Mouse (Mus musculus): Measurements from ENCODE around the gene Mcm10. TPM values are rescaled to one million over a fixed set of nuclear protein-coding genes. Genes with fewer than 3 reads are reported as not detected.
A peak's percentile ranks its signal among the peaks of the same experiment; 100 is the strongest.

Mcm10 gene
- polyA plus RNA-seq (2014; fragmentation: Nextera tagmentation; extraction: Ambion mirVana) = 66.0 and 67.5 TPM in 2 replicates

DNA sequence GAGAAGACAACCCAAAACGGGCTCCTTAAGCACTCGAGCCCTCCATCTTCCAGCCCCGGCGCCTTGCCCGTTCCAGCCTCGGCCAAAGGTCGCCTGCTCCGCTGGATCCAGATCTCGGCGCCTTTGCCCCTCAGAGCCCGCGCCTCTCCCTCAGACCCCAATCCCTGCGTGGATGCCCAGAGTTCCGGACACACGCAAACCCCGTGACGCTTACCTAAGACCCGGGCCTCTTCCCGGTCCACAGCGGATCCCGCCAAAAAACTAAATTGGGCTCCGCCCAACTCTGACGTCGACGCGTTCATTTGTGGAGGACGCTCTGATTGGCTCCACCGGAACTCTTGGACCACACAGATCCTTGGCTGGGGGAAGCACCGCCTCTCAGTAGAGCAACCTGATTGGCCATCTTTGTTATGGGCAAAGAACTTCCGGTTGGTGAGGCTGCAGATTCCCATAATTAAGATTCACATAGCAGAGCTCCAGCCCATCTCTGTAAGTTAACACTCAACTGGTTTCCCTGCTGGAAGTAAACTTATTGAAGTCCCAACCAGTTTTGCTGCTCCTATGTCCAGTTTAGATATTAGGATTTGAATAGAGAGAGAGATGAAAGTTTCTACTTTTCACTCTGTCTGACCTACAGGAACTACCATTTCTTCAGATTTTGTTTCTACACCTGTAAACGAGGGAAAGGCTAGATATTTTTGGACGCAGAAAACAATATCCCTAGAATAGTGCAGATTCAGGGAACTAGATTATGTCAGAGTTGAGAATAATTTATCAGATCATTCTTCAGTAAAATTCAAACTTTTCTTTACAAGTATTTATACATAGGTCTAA is at the start of gene Mcm10:
Gene Mcm10 (minus strand): TSS at position 301 of the 834 bp plus-strand sequence.
- peaks cover 10% of the 10 kb centered on the region for H3K36me3 ChIP-seq (ENCODE audit: control insufficient read depth, insufficient read depth, low read length)
- H3K4me1 ChIP-seq (replicated peaks; ENCODE audit: control insufficient read depth, insufficient read depth, low read length) = peaks cover 3% of the 10 kb centered on the region; the same call in 1 of the 2 replicates
- H3K9ac ChIP-seq (ENCODE audit: low read length) = peak within 1 kb of the TSS; percentile 79
- H3K4me2 ChIP-seq (ENCODE audit: low read depth, low read length, severe bottlenecking) = peak within 1 kb of the TSS; percentile 60
- ATAC-seq (replicated peaks; ENCODE audit: low FRiP score) (peak; percentile 100), DNase-seq (ENCODE audit: low spot score) (peak; percentile 95)
- H3K27me3 ChIP-seq (ENCODE audit: control insufficient read depth, insufficient read depth, low read length) = no peaks in the 10 kb centered on the region
- H3K27ac ChIP-seq (ENCODE audit: low read depth, low read length) = peak within 1 kb of the TSS; percentile 46; the same call in 1 of the 2 replicates
- H3K9me3 ChIP-seq (ENCODE audit: control insufficient read depth, low read length) = no peaks in the 10 kb centered on the region
- H3K4me3 ChIP-seq (ENCODE audit: low read depth, low read length) = peak within 1 kb of the TSS; percentile 71
- 4% methylated on average over 32 of the region's 32 CpGs for WGBS

DNA sequence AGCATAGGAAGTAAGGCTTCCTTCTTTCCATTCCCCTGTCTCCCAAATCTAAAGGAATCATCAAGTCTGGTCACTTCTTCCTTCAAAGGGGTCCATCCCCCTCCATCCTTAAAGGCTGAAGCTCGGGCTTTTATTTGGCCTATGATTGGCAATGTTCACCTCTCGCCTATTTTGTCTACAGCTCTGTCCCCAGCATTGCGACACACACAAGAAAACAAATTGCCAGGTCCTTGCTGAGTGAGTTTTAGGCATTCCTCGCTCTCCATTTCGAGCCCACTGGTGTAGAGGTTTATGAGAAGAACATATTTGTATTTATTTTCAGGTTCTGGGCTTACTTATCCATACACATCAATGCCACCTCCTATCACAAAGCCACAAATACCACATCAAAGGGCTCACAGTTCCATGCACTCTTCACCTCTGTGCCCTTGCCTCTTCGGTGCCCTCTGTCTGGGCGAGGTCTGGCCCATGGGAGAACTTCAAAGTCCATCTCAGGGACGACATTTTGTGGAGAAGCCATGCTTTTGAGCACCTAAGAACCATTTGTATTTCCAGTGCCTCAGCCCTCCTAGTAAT is 48.6 kb upstream of the Mcm10 start:
- no peaks in the 10 kb centered on the region for H3K4me1 ChIP-seq (replicated peaks; ENCODE audit: control insufficient read depth, insufficient read depth, low read length)
- H3K27ac ChIP-seq (ENCODE audit: low read depth, low read length) = no peak overlapping the region
- no peak overlapping the region for H3K9ac ChIP-seq (ENCODE audit: low read length)
- no peaks in the 10 kb centered on the region for H3K36me3 ChIP-seq (ENCODE audit: control insufficient read depth, insufficient read depth, low read length)
- H3K9me3 ChIP-seq (ENCODE audit: control insufficient read depth, low read length) = no peaks in the 10 kb centered on the region
- peaks cover 11% of the 10 kb centered on the region for H3K27me3 ChIP-seq (ENCODE audit: control insufficient read depth, insufficient read depth, low read length)
- ATAC-seq (replicated peaks; ENCODE audit: low FRiP score) (no peak), DNase-seq (ENCODE audit: low spot score) (no peak)
- no peak overlapping the region for H3K4me2 ChIP-seq (ENCODE audit: low read depth, low read length, severe bottlenecking)
- no peak overlapping the region for H3K4me3 ChIP-seq (ENCODE audit: low read depth, low read length)
- 86% methylated on average over 8 of the region's 8 CpGs for WGBS

DNA sequence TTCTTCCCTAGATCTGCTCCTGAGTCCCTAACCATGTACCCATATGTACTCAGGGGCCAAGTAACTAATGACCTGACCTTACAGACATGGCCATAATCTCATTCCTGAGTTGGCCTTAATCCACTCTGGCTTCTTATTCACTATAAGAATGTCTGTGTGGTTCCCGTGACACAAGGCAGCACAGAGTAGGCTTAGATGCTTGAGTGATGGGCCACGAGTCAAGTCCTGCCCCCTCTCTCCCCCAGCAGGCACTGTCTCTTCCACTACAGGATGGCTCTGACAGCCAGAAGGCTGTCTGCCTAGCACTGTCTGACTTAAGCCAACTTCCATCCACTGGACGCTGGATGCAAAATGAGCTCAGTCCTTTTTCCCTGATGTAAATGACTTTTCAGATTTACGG is 47.4 kb upstream of the Mcm10 start:
- Histone ChIP-seq H3K27me3 (ENCODE audit: control insufficient read depth, insufficient read depth, low read length) (peaks cover 11% of the 10 kb centered on the region), H3K4me3 (ENCODE audit: low read depth, low read length) (no peak overlapping the region), H3K27ac (ENCODE audit: low read depth, low read length) (no peak overlapping the region), H3K9me3 (ENCODE audit: control insufficient read depth, low read length) (no peaks in the 10 kb centered on the region), H3K9ac (ENCODE audit: low read length) (no peak overlapping the region), H3K36me3 (ENCODE audit: control insufficient read depth, insufficient read depth, low read length) (no peaks in the 10 kb centered on the region), H3K4me1 (replicated peaks; ENCODE audit: control insufficient read depth, insufficient read depth, low read length) (no peaks in the 10 kb centered on the region), H3K4me2 (ENCODE audit: low read depth, low read length, severe bottlenecking) (no peak overlapping the region)
- ATAC-seq (replicated peaks; ENCODE audit: low FRiP score) (no peak), DNase-seq (ENCODE audit: low spot score) (no peak)
- 79% methylated on average over 4 of the region's 4 CpGs for WGBS

DNA sequence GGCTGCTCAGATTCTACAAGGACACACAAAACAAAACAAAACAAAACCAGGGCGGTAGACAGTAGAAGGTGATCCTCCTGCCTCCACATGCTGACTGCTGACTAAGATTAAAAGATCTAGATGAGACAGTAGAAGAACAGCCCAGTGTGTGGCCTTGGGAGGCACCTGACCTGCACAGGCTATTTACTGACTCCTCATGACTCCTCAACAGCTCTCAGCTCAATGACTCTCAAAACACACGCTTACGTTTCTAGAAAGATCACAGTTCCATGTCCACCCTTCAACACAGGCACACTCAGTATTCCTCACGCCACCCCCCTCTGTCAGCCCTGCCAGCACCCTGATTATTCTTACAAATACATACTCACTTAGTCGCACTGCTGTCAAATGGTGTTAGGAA is 45.8 kb upstream of the Mcm10 start:
- H3K4me3 ChIP-seq (ENCODE audit: low read depth, low read length) = no peak overlapping the region
- H3K27ac ChIP-seq (ENCODE audit: low read depth, low read length) = no peak overlapping the region
- ATAC-seq (replicated peaks; ENCODE audit: low FRiP score) = no peak
- 87% methylated on average over 5 of the region's 5 CpGs for WGBS
- H3K36me3 ChIP-seq (ENCODE audit: control insufficient read depth, insufficient read depth, low read length) = no peaks in the 10 kb centered on the region
- H3K4me2 ChIP-seq (ENCODE audit: low read depth, low read length, severe bottlenecking) = no peak overlapping the region
- no peaks in the 10 kb centered on the region for H3K9me3 ChIP-seq (ENCODE audit: control insufficient read depth, low read length)
- DNase-seq (ENCODE audit: low spot score) = no peak
- peaks cover 11% of the 10 kb centered on the region for H3K27me3 ChIP-seq (ENCODE audit: control insufficient read depth, insufficient read depth, low read length)
- H3K4me1 ChIP-seq (replicated peaks; ENCODE audit: control insufficient read depth, insufficient read depth, low read length) = no peaks in the 10 kb centered on the region
- H3K9ac ChIP-seq (ENCODE audit: low read length) = no peak overlapping the region

DNA sequence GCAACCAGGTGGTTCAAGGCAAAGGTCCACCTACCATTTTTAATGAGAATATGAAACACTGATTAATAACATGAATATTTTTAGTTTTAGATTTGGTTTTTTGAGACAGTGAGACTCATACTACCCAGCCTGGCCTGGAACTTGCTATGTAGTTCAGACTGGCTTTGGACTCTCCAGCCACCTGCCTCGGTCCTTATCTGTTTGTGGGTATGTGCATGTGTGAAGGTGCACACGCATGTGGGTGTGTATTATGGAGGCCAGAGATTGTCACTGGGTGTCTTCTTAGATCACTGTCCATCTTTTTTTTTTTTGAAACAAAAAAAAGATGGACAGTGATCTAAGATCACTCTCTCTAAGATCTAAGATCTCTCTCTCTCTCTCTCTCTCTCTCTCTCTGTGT is 38.0 kb upstream of the Mcm10 start:
- no peak for ATAC-seq (replicated peaks; ENCODE audit: low FRiP score)
- Histone ChIP-seq H3K9ac (ENCODE audit: low read length) (no peak overlapping the region), H3K4me1 (replicated peaks; ENCODE audit: control insufficient read depth, insufficient read depth, low read length) (no peaks in the 10 kb centered on the region), H3K36me3 (ENCODE audit: control insufficient read depth, insufficient read depth, low read length) (no peaks in the 10 kb centered on the region), H3K4me3 (ENCODE audit: low read depth, low read length) (no peak overlapping the region), H3K27ac (ENCODE audit: low read depth, low read length) (no peak overlapping the region), H3K27me3 (ENCODE audit: control insufficient read depth, insufficient read depth, low read length) (no peaks in the 10 kb centered on the region), H3K9me3 (ENCODE audit: control insufficient read depth, low read length) (no peaks in the 10 kb centered on the region), H3K4me2 (ENCODE audit: low read depth, low read length, severe bottlenecking) (no peak overlapping the region)
- DNase-seq (ENCODE audit: low spot score) = no peak
- WGBS = 92% methylated on average over 2 of the region's 2 CpGs

DNA sequence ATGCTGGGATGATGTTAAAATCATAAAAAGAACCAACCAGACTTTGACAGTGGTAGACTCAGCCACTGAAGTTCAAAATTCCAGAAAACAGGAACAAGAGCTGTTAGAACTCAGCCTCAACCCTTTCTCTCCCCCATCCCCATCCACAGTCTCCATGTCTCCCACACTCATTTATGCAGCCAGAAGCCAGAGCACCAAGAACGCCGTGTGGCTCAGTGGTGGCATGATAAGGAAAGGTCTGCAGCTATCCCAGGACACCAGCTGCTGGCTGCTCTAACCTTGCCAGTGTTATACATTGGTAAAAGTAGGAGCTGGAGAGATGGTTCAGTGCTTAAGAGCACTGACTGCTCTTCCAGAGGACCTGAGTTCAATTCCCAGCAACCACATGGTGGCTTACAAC is 34.4 kb upstream of the Mcm10 start:
- DNase-seq (ENCODE audit: low spot score) (no peak), ATAC-seq (replicated peaks; ENCODE audit: low FRiP score) (no peak)
- Histone ChIP-seq H3K4me2 (ENCODE audit: low read depth, low read length, severe bottlenecking) (no peak overlapping the region), H3K9ac (ENCODE audit: low read length) (no peak overlapping the region), H3K27me3 (ENCODE audit: control insufficient read depth, insufficient read depth, low read length) (no peaks in the 10 kb centered on the region), H3K4me1 (replicated peaks; ENCODE audit: control insufficient read depth, insufficient read depth, low read length) (peaks cover 3% of the 10 kb centered on the region; the same call in 1 of the 2 replicates), H3K36me3 (ENCODE audit: control insufficient read depth, insufficient read depth, low read length) (no peaks in the 10 kb centered on the region), H3K27ac (ENCODE audit: low read depth, low read length) (no peak overlapping the region), H3K9me3 (ENCODE audit: control insufficient read depth, low read length) (no peaks in the 10 kb centered on the region), H3K4me3 (ENCODE audit: low read depth, low read length) (no peak overlapping the region)
- 92% methylated on average over 2 of the region's 2 CpGs for WGBS

DNA sequence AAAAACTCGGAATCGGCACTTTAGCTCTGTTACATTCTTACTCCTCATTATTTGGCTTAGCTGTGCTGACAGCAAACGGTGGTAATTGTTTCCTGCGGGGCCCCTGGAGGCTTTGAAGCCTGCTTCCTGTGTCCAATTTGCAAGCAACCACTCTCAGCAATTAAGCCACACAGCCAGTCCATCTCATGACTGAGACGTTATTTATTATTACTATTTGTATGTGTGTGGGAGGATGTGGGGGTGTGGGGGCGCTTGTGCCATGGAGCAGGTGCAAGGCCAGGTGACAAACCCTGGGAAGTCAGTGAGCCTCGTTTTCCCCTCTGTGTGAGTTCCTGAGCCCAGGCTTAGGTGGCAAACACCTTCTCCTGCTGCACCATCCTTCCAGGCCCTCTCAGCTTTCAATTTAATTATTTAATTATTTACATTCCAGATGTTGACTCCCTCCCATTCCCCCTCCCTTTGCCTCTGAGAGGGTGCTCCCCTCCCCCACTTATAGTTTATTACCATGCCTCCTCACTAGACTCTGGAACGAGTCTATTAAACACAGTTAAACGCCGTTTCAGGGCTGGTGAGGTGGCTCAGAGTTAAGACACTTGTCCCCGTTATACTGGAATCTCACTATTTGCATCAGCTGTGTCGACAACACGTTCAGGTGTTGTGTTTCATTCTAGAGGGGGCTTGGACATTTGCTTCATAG is 32.8 kb upstream of the Mcm10 start:
- H3K4me3 ChIP-seq (ENCODE audit: low read depth, low read length) = no peak overlapping the region
- H3K9me3 ChIP-seq (ENCODE audit: control insufficient read depth, low read length) = no peaks in the 10 kb centered on the region
- DNase-seq (ENCODE audit: low spot score) (peak; percentile 67), ATAC-seq (replicated peaks; ENCODE audit: low FRiP score) (0 out of 2 replicates have a peak, but pooled peaks have one; percentile 12)
- 42% methylated on average over 13 of the region's 13 CpGs for WGBS
- H3K27me3 ChIP-seq (ENCODE audit: control insufficient read depth, insufficient read depth, low read length) = no peaks in the 10 kb centered on the region
- H3K9ac ChIP-seq (ENCODE audit: low read length) = no peak overlapping the region
- no peak overlapping the region for H3K27ac ChIP-seq (ENCODE audit: low read depth, low read length)
- H3K4me1 ChIP-seq (replicated peaks; ENCODE audit: control insufficient read depth, insufficient read depth, low read length) = peaks cover 3% of the 10 kb centered on the region; the same call in 1 of the 2 replicates
- no peaks in the 10 kb centered on the region for H3K36me3 ChIP-seq (ENCODE audit: control insufficient read depth, insufficient read depth, low read length)
- no peak overlapping the region for H3K4me2 ChIP-seq (ENCODE audit: low read depth, low read length, severe bottlenecking)

DNA sequence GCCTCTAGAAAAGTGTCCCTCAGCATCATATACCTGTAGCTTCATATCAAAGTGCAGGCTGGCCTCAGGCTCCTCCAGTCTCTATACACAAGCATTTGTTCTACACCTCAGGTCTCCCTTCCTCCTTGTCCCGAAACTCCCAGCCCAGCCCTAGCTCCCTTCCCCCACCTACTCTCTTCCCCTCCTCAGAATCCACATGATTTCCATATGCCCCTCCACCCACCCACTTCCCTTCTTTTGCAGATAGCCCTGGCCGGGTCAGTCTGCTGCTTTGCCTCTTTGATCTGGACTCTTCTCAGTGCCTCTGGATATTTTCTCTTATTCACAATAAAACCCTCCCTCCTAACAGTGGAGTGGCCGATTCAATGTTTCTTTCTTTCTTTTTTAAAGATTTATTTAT is 31.7 kb upstream of the Mcm10 start:
- H3K4me1 ChIP-seq (replicated peaks; ENCODE audit: control insufficient read depth, insufficient read depth, low read length) = peaks cover 3% of the 10 kb centered on the region; the same call in 1 of the 2 replicates
- no peak overlapping the region for H3K4me2 ChIP-seq (ENCODE audit: low read depth, low read length, severe bottlenecking)
- H3K9me3 ChIP-seq (ENCODE audit: control insufficient read depth, low read length) = no peaks in the 10 kb centered on the region
- no peaks in the 10 kb centered on the region for H3K27me3 ChIP-seq (ENCODE audit: control insufficient read depth, insufficient read depth, low read length)
- no peak overlapping the region for H3K4me3 ChIP-seq (ENCODE audit: low read depth, low read length)
- DNase-seq (ENCODE audit: low spot score) (no peak), ATAC-seq (replicated peaks; ENCODE audit: low FRiP score) (no peak)
- no peak overlapping the region for H3K9ac ChIP-seq (ENCODE audit: low read length)
- 54% methylated on average over 3 of the region's 3 CpGs for WGBS
- no peak overlapping the region for H3K27ac ChIP-seq (ENCODE audit: low read depth, low read length)
- H3K36me3 ChIP-seq (ENCODE audit: control insufficient read depth, insufficient read depth, low read length) = no peaks in the 10 kb centered on the region

All from forebrain, embryonic 11.5 days (tissue).